Mouse (Mus musculus) thymus, adult 2 months (tissue): ENCODE measurements around the gene Ttc6.

ENCODE experiments used
- CTCF ChIP-seq: fragments of 200-500 bp; IDR thresholded peaks from 2 replicates; pipeline ENCODE4 v1.5.1; 2012; ENCODE audit warnings: mild to moderate bottlenecking, control low read depth, low read length, moderate library complexity, borderline replicate concordance; ENCODE audit not compliant: control insufficient read depth, poor library complexity, insufficient read depth; ENCODE audit errors: extremely low read depth
- POLR2A ChIP-seq: fragments of 200-500 bp; IDR thresholded peaks from 2 replicates; pipeline ENCODE4 v1.6.1; 2012; ENCODE audit warnings: mild to moderate bottlenecking, low read length, control low read depth, moderate library complexity; ENCODE audit not compliant: control insufficient read depth, poor library complexity, insufficient read depth; ENCODE audit errors: extremely low read depth

DNA sequence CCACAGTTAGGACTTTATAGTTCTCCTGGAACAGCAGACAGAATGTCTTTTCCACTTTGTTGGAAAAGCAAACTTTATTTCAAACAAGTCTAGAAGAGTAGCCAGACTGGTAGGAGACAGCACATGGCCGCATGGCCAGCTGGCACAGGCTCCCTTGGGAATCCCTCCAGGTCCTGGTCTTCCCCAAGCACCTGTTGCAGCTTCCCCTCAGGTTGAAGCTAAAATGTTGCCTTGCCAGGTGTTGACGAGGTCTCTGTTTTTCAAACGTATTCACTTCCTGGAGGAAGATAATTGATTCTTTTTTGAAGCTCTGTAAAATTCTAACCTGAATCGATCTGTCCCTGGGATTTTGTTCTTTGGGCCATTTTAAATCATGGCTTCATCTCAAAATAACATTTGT is 86.1 kb downstream of the Ttc6 start:
- TF ChIP-seq CTCF: no peak
- TF ChIP-seq POLR2A: no peak
